Comparison of ENCODE assay signal across 24 mouse cellular contexts in the genomic region with DNA sequence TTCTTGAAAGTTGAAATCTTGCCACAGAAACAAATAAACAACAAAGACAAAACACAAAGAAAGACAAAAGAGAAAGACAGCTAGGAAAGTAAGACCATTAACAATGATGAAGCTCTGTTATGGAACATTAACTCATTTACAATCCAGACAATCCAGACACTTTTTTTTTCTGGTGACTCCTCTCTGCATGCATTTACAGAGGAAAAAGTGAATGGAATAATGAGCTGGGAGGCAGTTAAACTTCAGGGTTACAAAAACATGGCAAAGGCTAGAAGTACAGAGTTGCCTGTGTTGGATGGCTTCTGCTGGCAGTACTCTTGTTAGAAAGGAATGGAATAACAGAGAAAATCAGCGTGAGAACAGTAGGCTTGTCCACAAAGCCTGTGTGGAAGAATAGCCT.
"Had no signal": no experiment of that assay in that cellular context is flagged by ENCODE, and none has a peak within 500 bp of the region (broad histone marks: within the 10 kb centered on the region; RNA-seq: fewer than 3 reads in every experiment).

No protein-coding gene starts in this region.

- H3K4me1 ChIP-seq: heart, embryonic 10.5 days; heart, embryonic 12.5 days; hindbrain, embryonic 10.5 days; hindbrain, embryonic 12.5 days; intestine, embryonic 15.5 days; limb, embryonic 10.5 days; limb, embryonic 12.5 days; liver, embryonic 13.5 days had no signal

- ATAC-seq: hindbrain, embryonic 16.5 days; inflammation-experienced regulatory T-cells, adult 6 months; intestine, embryonic 15.5 days; intestine, postnatal 0 days had no signal

- DNase-seq: gastrocnemius, postnatal 25 days; heart, adult 18-20 months; heart, postnatal 10 days; heart, postnatal 4 days; kidney, adult 18-20 months; kidney, adult 8-10 months; kidney, postnatal 25 days; kidney, postnatal 4 days; liver; liver, embryonic 13.5 days had no signal

- H3K27ac ChIP-seq: heart, embryonic 10.5 days; hindbrain, embryonic 10.5 days; hindbrain, embryonic 12.5 days; hindbrain, embryonic 14.5 days; intestine, embryonic 15.5 days; layer of hippocampus, adult 2 months; left cerebral cortex, adult 2 months; limb, embryonic 10.5 days; limb, embryonic 12.5 days; liver, embryonic 13.5 days had no signal

- H3K9ac ChIP-seq: heart, embryonic 12.5 days; hindbrain, embryonic 12.5 days; hindbrain, embryonic 14.5 days; intestine, embryonic 15.5 days; limb, embryonic 12.5 days; liver, embryonic 13.5 days had no signal

- H3K4me2 ChIP-seq: heart, embryonic 12.5 days; hindbrain, embryonic 12.5 days; hindbrain, embryonic 14.5 days; intestine, embryonic 15.5 days; limb, embryonic 12.5 days; liver, embryonic 11.5 days; liver, embryonic 13.5 days had no signal

- H3K9me3 ChIP-seq: heart, embryonic 10.5 days; heart, embryonic 12.5 days; hindbrain, embryonic 10.5 days; hindbrain, embryonic 12.5 days; intestine, embryonic 15.5 days; limb, embryonic 10.5 days; limb, embryonic 12.5 days; liver, embryonic 13.5 days had no signal

- H3K27me3 ChIP-seq: heart, embryonic 12.5 days; hindbrain, embryonic 12.5 days; intestine, embryonic 15.5 days; limb, embryonic 12.5 days; liver, embryonic 13.5 days had no signal

- H3K36me3 ChIP-seq: heart, embryonic 10.5 days; heart, embryonic 12.5 days; hindbrain, embryonic 10.5 days; hindbrain, embryonic 12.5 days; intestine, embryonic 15.5 days; limb, embryonic 10.5 days; limb, embryonic 12.5 days; liver, embryonic 13.5 days had no signal

- H3K4me3 ChIP-seq: heart, embryonic 10.5 days; heart, embryonic 12.5 days; hindbrain, embryonic 10.5 days; hindbrain, embryonic 12.5 days; intestine, embryonic 15.5 days; layer of hippocampus, adult 2 months; left cerebral cortex, adult 2 months; limb, embryonic 10.5 days; limb, embryonic 12.5 days; liver, embryonic 13.5 days had no signal
